Mouse (Mus musculus) liver, postnatal 0 days (tissue): Measurements from ENCODE around the gene Cldn10. TPM values are rescaled to one million over a fixed set of nuclear protein-coding genes. Genes with fewer than 3 reads are reported as not detected.

Source experiments
- ATAC-seq: fragments of 200-750 bp; cut with Nextera tagmentation; 2 replicates; pipeline ENCODE4 v1.8.0; 2017; ENCODE audit warnings: mild to moderate bottlenecking, moderate library complexity
- DNase-seq: peaks from one replicate; pipeline ENCODE4 v3.0.0-alpha.2; 2016
- H3K27ac ChIP-seq: fragments of 300-500 bp; sonication (generic); 2 replicates; pipeline ENCODE4 v1.5.1; 2014; ENCODE audit warnings: antibody characterized with exemption, moderate library complexity, mild to moderate bottlenecking, low read depth
- H3K27me3 ChIP-seq: fragments of 300-500 bp; sonication (generic); 2 replicates; pipeline ENCODE4 v1.6.1; 2014; ENCODE audit warnings: low read length, control low read depth, mixed read lengths; ENCODE audit not compliant: insufficient read depth
- H3K36me3 ChIP-seq: fragments of 300-500 bp; sonication (generic); replicated peaks from 2 replicates; pipeline ENCODE4 v1.6.1; 2014; ENCODE audit warnings: mild to moderate bottlenecking, control low read depth, low read length, moderate library complexity, mixed read lengths; ENCODE audit not compliant: insufficient read depth
- H3K4me1 ChIP-seq: fragments of 300-500 bp; sonication (generic); 2 replicates; pipeline ENCODE4 v1.6.1; 2014; ENCODE audit warnings: antibody characterized with exemption, mild to moderate bottlenecking, control low read depth; ENCODE audit not compliant: insufficient read depth
- H3K4me2 ChIP-seq: fragments of 300-500 bp; sonication (generic); 2 replicates; pipeline ENCODE4 v1.6.1; 2014; ENCODE audit warnings: low read depth, mild to moderate bottlenecking, low read length, moderate library complexity, mixed read lengths
- H3K4me3 ChIP-seq: fragments of 300-500 bp; sonication (generic); 2 replicates; pipeline ENCODE4 v1.5.1; 2014; ENCODE audit warnings: low read depth, low read length
- H3K9ac ChIP-seq: fragments of 300-500 bp; sonication (generic); replicated peaks from 2 replicates; pipeline ENCODE4 v1.6.1; 2014; ENCODE audit warnings: mild to moderate bottlenecking, moderate library complexity
- H3K9me3 ChIP-seq: fragments of 300-500 bp; sonication (generic); 2 replicates; pipeline ENCODE4 v1.6.1; 2016; ENCODE audit warnings: mild to moderate bottlenecking, control low read depth, low read length, mixed read lengths
- CTCF ChIP-seq: sonication (generic); IDR thresholded peaks from 2 replicates; pipeline ENCODE4 v1.5.1; 2016; ENCODE audit warnings: antibody characterized with exemption, low read depth
- EP300 ChIP-seq: IDR thresholded peaks from 2 replicates; pipeline ENCODE4 v1.6.1; 2016; ENCODE audit warnings: antibody characterized with exemption, low read depth, mild to moderate bottlenecking
- WGBS: fragments of 180-500 bp; shearing (Covaris S2); extraction: QIAGEN DNeasy Blood & Tissue Kit; methylation state at CpG from one replicate; pipeline ENCODE4 v1.1.7; 2014; ENCODE audit not compliant: insufficient replicate concordance; 5-methylcytosine and 5-hydroxymethylcytosine counted together
- polyA plus RNA-seq: library from polyadenylated mRNA; unstranded; fragments of >200 nt; fragmentation: Nextera tagmentation; extraction: Ambion mirVana; gene quantifications from 2 replicates; pipeline ENCODE4 v1.2.1, GENCODE M21; 2015

Gene Cldn10
- polyA plus RNA-seq, 1 experiment from 2014 or later: 0.61 TPM

GRCm38 (mm10) chr14:118792957-118793356 is 5.2 kb downstream of the Cldn10 start:
- no peak for TF ChIP-seq CTCF
- TF ChIP-seq EP300: no peak
- peaks cover 33% of the 10 kb centered on the region for H3K4me1 ChIP-seq
- WGBS: 92% methylated on average over 7 of the region's 7 CpGs
- no peak overlapping the region for H3K27ac ChIP-seq
- no peaks in the 10 kb centered on the region for H3K9me3 ChIP-seq
- no peak overlapping the region for H3K4me3 ChIP-seq
- no peak overlapping the region for H3K9ac ChIP-seq
- ATAC-seq (no peak), DNase-seq (no peak)
- H3K36me3 ChIP-seq: no peaks in the 10 kb centered on the region
- H3K27me3 ChIP-seq: no peaks in the 10 kb centered on the region
- no peak overlapping the region for H3K4me2 ChIP-seq

DNA sequence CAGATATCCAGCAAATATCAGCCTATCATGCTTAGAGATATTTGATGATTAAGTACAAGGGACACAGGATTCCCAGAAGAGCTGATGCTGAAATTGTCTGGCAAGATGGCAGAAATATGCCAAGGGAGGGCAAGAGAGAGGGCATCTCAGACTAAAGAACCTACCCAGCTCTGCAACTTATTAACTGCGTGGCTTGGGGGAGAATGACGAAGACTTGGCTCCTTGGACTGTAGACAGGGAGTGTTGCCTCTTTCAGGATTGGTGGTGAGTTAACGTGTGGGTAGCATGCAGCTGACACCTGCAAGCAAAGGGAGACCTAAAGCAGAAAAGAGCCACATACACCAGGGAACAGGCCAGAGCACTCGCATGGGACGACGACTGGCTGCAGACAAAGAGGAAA is 5.7 kb downstream of the Cldn10 start:
- Histone ChIP-seq H3K9ac (no peak overlapping the region), H3K27ac (no peak overlapping the region)
- WGBS: 80% methylated on average over 6 of the region's 6 CpGs

GRCm38 (mm10) chr14:118794196-118794595 is 6.5 kb downstream of the Cldn10 start:
- no peaks in the 10 kb centered on the region for H3K27me3 ChIP-seq
- WGBS: 57% methylated on average over 1 of the region's 1 CpGs
- H3K27ac ChIP-seq: peak overlapping the region; percentile 98; the same call in 1 of the 2 replicates
- no peak overlapping the region for H3K4me2 ChIP-seq
- no peak overlapping the region for H3K4me3 ChIP-seq
- ATAC-seq (no peak), DNase-seq (peak; percentile 42)
- H3K9ac ChIP-seq: no peak overlapping the region
- peaks cover 41% of the 10 kb centered on the region for H3K4me1 ChIP-seq
- H3K9me3 ChIP-seq: no peaks in the 10 kb centered on the region
- H3K36me3 ChIP-seq: no peaks in the 10 kb centered on the region
- TF ChIP-seq CTCF (no peak), EP300 (no peak)

More for the DNA sequence above, 5.7 kb downstream of the Cldn10 start:
- ATAC-seq: no peak
- Histone ChIP-seq H3K27me3 (no peaks in the 10 kb centered on the region), H3K4me3 (no peak overlapping the region), H3K36me3 (no peaks in the 10 kb centered on the region), H3K9me3 (no peaks in the 10 kb centered on the region), H3K4me2 (no peak overlapping the region), H3K4me1 (peaks cover 36% of the 10 kb centered on the region)
- DNase-seq: no peak
- TF ChIP-seq EP300: no peak
- no peak for TF ChIP-seq CTCF

DNA sequence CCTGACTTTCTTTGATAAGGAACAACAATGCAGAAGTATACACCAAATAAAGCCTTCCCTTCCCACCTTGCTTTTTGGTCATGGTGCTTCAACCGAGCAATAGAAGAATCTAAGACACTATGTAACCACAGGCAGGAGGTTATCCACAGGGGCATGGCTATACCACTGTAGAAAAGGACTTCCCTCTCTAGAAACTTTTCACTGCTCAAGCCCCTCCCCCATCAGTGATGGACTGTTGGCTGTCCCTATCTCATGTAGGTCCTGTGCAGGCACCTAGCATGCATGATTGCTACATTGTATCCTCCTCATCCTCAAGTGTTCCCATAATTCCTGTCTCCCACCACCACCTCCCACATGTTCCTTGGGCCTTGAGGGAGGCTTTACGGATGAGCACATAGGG is 7.2 kb downstream of the Cldn10 start:
- ATAC-seq (no peak), DNase-seq (peak; percentile 39)
- Histone ChIP-seq H3K4me3 (no peak overlapping the region), H3K4me2 (no peak overlapping the region), H3K27me3 (no peaks in the 10 kb centered on the region), H3K36me3 (no peaks in the 10 kb centered on the region), H3K4me1 (peaks cover 48% of the 10 kb centered on the region), H3K9ac (peak overlapping the region; percentile 23; the same call in 1 of the 2 replicates), H3K27ac (peak overlapping the region; percentile 98), H3K9me3 (no peaks in the 10 kb centered on the region)
- 69% methylated on average over 2 of the region's 2 CpGs for WGBS
- TF ChIP-seq EP300 (peak; percentile 15; the same call in 1 of the 2 replicates), CTCF (no peak)

DNA sequence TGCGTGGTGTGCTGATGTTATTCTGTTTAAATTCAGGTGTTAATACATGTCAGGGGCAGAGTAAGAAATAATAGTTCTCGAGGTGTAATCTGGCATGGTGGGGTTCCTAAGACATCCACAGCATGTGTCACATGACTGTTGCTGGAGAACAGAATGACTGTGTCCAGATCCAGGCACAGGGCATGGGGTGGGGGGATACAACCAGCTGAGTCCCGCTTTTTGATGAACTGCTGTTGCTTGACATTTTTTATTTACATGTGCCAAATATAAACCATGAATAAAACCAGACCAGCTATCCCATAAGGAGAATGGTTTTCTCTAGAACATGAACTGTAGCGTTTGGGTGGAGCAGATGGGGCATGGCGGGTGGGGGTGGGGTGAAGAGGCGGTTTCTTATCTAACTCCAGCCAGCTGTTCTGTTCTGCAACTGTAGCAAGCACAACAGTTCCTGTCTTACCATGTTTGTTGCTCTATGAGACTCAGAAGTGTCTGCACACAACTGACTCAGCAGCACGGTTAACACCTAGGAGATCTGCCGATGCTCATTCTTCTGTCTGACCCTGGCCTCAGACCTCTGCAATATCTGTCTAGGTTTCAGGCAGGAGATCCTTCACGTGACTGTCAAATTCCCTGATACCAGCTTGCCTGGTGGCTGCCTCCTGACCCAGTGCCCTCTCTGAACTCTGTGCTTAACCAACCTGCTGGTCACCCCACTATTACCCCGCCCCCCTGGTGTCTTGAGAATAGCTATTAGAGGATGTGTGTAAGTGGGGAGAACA is 8.4 kb downstream of the Cldn10 start:
- no peaks in the 10 kb centered on the region for H3K27me3 ChIP-seq
- peaks cover 55% of the 10 kb centered on the region for H3K4me1 ChIP-seq
- 25% methylated on average over 10 of the region's 10 CpGs for WGBS
- H3K4me3 ChIP-seq: peak overlapping the region; percentile 11; the same call in 1 of the 2 replicates
- H3K9me3 ChIP-seq: no peaks in the 10 kb centered on the region
- H3K4me2 ChIP-seq: peak overlapping the region; percentile 63
- TF ChIP-seq CTCF (no peak), EP300 (peak; percentile 98)
- H3K9ac ChIP-seq: peak overlapping the region; percentile 66
- no peaks in the 10 kb centered on the region for H3K36me3 ChIP-seq
- ATAC-seq (peak; percentile 94), DNase-seq (peak; percentile 84)
- H3K27ac ChIP-seq: peak overlapping the region; percentile 98

DNA sequence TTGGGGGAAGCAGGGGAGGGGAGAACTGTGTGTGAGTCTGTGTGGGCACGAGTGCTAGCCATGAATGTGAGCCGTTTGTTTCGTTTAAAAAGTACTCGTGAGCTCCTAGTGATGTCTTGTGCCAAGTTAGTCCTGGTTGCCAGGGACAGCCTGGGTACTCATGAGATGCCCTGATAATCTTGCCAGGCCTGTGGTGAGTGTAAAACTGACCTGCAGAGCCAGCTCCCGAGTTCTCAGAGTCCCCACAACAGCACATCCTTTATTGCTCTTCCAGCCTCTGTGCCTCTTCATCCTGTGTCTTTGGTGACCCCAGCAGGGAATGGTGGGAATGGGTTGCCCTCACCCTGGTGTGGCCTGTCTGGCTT is 9.0 kb downstream of the Cldn10 start:
- Histone ChIP-seq H3K4me1 (peaks cover 55% of the 10 kb centered on the region), H3K36me3 (no peaks in the 10 kb centered on the region), H3K27me3 (no peaks in the 10 kb centered on the region), H3K4me3 (peak overlapping the region; percentile 11; the same call in 1 of the 2 replicates), H3K4me2 (peak overlapping the region; percentile 63), H3K27ac (peak overlapping the region; percentile 98), H3K9ac (peak overlapping the region; percentile 66), H3K9me3 (no peaks in the 10 kb centered on the region)
- 29% methylated on average over 5 of the region's 5 CpGs for WGBS
- peak; percentile 38 for ATAC-seq
- no peak for DNase-seq
- TF ChIP-seq CTCF (no peak), EP300 (no peak)
